Comparison of ENCODE assay signal across 29 mouse cellular contexts in genomic region chr7:111075288-111075687, GRCm38 (mm10). TPM values are rescaled to one million over a fixed set of nuclear protein-coding genes. Genes with fewer than 3 reads are reported as not detected.
A peak's percentile ranks its signal among the peaks of the same experiment; 100 is the strongest.
DNase-seq lines count a peak whose midpoint lies in the region; ATAC-seq and TF ChIP-seq lines count a peak whose summit lies in the region.
"Had no signal": no experiment of that assay in that cellular context is flagged by ENCODE, and none has a peak within 500 bp of the region (broad histone marks: within the 10 kb centered on the region; RNA-seq: fewer than 3 reads in every experiment).

No protein-coding gene starts in this region.

- no peak overlapping the region for H3K4me2 ChIP-seq in heart, embryonic 13.5 days
- H3K4me2 ChIP-seq in heart, postnatal 0 days (ENCODE audit: low read depth, low read length): no peak overlapping the region
- H3K4me2 ChIP-seq: embryonic facial prominence, embryonic 13.5 days; forebrain, embryonic 13.5 days; hindbrain, embryonic 13.5 days had no signal

- H3K9me3 ChIP-seq in heart, embryonic 13.5 days: no peaks in the 10 kb centered on the region
- no peaks in the 10 kb centered on the region for H3K9me3 ChIP-seq in heart, postnatal 0 days (replicated peaks; ENCODE audit: control insufficient read depth, low read length)
- H3K9me3 ChIP-seq in forebrain, embryonic 10.5 days: no peaks in the 10 kb centered on the region
- H3K9me3 ChIP-seq: embryonic facial prominence, embryonic 10.5 days; embryonic facial prominence, embryonic 13.5 days; forebrain, embryonic 13.5 days; hindbrain, embryonic 10.5 days; hindbrain, embryonic 13.5 days had no signal

- peak; percentile 86 for DNase-seq in heart, adult 11 months
- no peak for DNase-seq in heart, adult 8-10 months (ENCODE audit: low spot score)
- DNase-seq in heart, postnatal 10 days: no peak
- DNase-seq in heart, postnatal 0 days (ENCODE audit: low spot score): peak; percentile 59
- DNase-seq in heart, postnatal 25 days (ENCODE audit: low spot score): no peak
- DNase-seq in forebrain, embryonic 10.5 days (ENCODE audit: extremely low spot score, low spot score): no peak
- DNase-seq: adrenal gland, adult 8-10 months; adrenal gland, postnatal 25 days; cerebellum, adult 11-12 months; cerebellum, adult 8-10 months; cerebellum, postnatal 10 days; cerebellum, postnatal 36 days; embryo, embryonic 11 days; gastrocnemius, postnatal 10 days; gastrocnemius, postnatal 36 days; heart, postnatal 14 days; kidney, adult 18-20 months had no signal

- WGBS in heart, embryonic 13.5 days: 55% methylated on average over 4 of the region's 4 CpGs
- 41% methylated on average over 4 of the region's 4 CpGs for WGBS in heart, postnatal 0 days
- WGBS in forebrain, embryonic 10.5 days: 96% methylated on average over 4 of the region's 4 CpGs

- H3K4me3 ChIP-seq in heart, embryonic 13.5 days: no peak overlapping the region
- H3K4me3 ChIP-seq in heart, postnatal 0 days (ENCODE audit: low read depth, low read length): no peak overlapping the region
- no peak overlapping the region for H3K4me3 ChIP-seq in forebrain, embryonic 10.5 days
- H3K4me3 ChIP-seq: embryonic facial prominence, embryonic 10.5 days; embryonic facial prominence, embryonic 13.5 days; erythroblast, embryonic 14.5 days; forebrain, embryonic 13.5 days; hindbrain, embryonic 10.5 days; hindbrain, embryonic 13.5 days had no signal

- H3K9ac ChIP-seq in heart, embryonic 13.5 days: no peak overlapping the region
- no peak overlapping the region for H3K9ac ChIP-seq in heart, postnatal 0 days (replicated peaks; ENCODE audit: low read depth, low read length)
- H3K9ac ChIP-seq: embryonic facial prominence, embryonic 13.5 days; forebrain, embryonic 13.5 days; hindbrain, embryonic 13.5 days had no signal

- peak overlapping the region; percentile 59; the same call in 1 of the 2 replicates for H3K27ac ChIP-seq in heart, embryonic 13.5 days (replicated peaks)
- H3K27ac ChIP-seq in heart, postnatal 0 days (ENCODE audit: low read depth): no peak overlapping the region; the same call in 1 of the 2 replicates
- H3K27ac ChIP-seq in forebrain, embryonic 10.5 days: no peak overlapping the region
- H3K27ac ChIP-seq: embryonic facial prominence, embryonic 10.5 days; embryonic facial prominence, embryonic 13.5 days; forebrain, embryonic 13.5 days; hindbrain, embryonic 10.5 days; hindbrain, embryonic 13.5 days had no signal

- H3K36me3 ChIP-seq in heart, embryonic 13.5 days: peaks cover 97% of the 10 kb centered on the region
- peaks cover 93% of the 10 kb centered on the region for H3K36me3 ChIP-seq in heart, postnatal 0 days (replicated peaks; ENCODE audit: control insufficient read depth, insufficient read depth, low read length)
- H3K36me3 ChIP-seq in forebrain, embryonic 10.5 days (replicated peaks): peaks cover 100% of the 10 kb centered on the region

- peaks cover 64% of the 10 kb centered on the region for H3K4me1 ChIP-seq in heart, embryonic 13.5 days
- H3K4me1 ChIP-seq in heart, postnatal 0 days (ENCODE audit: control insufficient read depth, insufficient read depth): peaks cover 12% of the 10 kb centered on the region
- peaks cover 13% of the 10 kb centered on the region for H3K4me1 ChIP-seq in forebrain, embryonic 10.5 days

- ATAC-seq in heart, embryonic 13.5 days (ENCODE audit: extremely low read depth, insufficient number of reproducible peaks, low FRiP score, low TSS enrichment): no peak
- ATAC-seq in heart, postnatal 0 days (ENCODE audit: insufficient read depth, low read depth): peak; percentile 60; the same call in 1 of the 2 replicates
- ATAC-seq: activated CD4-positive, CD25-positive, alpha-beta regulatory T cell, adult 4 months; forebrain, embryonic 13.5 days; forebrain, embryonic 16.5 days; hindbrain, embryonic 16.5 days; inflammation-experienced regulatory T-cells, adult 6 months; intestine, embryonic 16.5 days had no signal

- no peak for TF ChIP-seq CTCF in heart, postnatal 0 days (IDR thresholded peaks at IDR 0.05; ENCODE audit: low read depth)

- no peaks in the 10 kb centered on the region for H3K27me3 ChIP-seq in heart, embryonic 13.5 days (replicated peaks)
- no peaks in the 10 kb centered on the region for H3K27me3 ChIP-seq in heart, postnatal 0 days (ENCODE audit: control insufficient read depth, insufficient read depth, low read length)
- no peaks in the 10 kb centered on the region for H3K27me3 ChIP-seq in forebrain, embryonic 10.5 days (ENCODE audit: poor library complexity, severe bottlenecking)
- H3K27me3 ChIP-seq: embryonic facial prominence, embryonic 13.5 days; forebrain, embryonic 13.5 days; hindbrain, embryonic 13.5 days had no signal

- intact Hi-C loops in heart, postnatal 10 days (cut with DNase I): no loop called here
- intact Hi-C loops in heart, postnatal 25 days (cut with DNase I): no loop called here

- TF ChIP-seq EP300 in heart, postnatal 0 days (IDR thresholded peaks at IDR 0.05; ENCODE audit: low read depth): no peak

RNA-seq across cellular contexts. Expression of gene Eif4g2, which starts 7.5 kb away (rescaled TPM):
- total RNA-seq in heart, adult 8-10 months (2022): 1,000 to 10,000 TPM in 3 of 4 experiments, 100 to 1,000 TPM in 1; 989 to 1,111 (median 1,090) TPM
- polyA plus RNA-seq in heart, embryonic 13.5 days (2015; fragmentation: Nextera tagmentation; extraction: Ambion mirVana): 583 and 585 TPM in 2 replicates
- total RNA-seq in heart, postnatal 10 days (2021): 1,000 to 10,000 TPM; 1,033 to 1,045 TPM
- 211 and 470 TPM in 2 replicates for total RNA-seq in heart, postnatal 0 days (2014; rRNA removed; ENCODE audit: low replicate concordance)
- 393 and 422 TPM in 2 replicates for polyA plus RNA-seq in heart, postnatal 0 days (2015; fragmentation: Nextera tagmentation; extraction: Ambion mirVana)
- 1,000 to 10,000 TPM in 1 of 2 experiments, 100 to 1,000 TPM in 1; 975 to 1,085 TPM for total RNA-seq in heart, postnatal 25 days (2021)
- 1,431 and 1,439 TPM in 2 replicates for polyA plus RNA-seq in forebrain, embryonic 10.5 days (2016; fragmentation: Nextera tagmentation; extraction: Ambion mirVana)

RNA-seq across cellular contexts. Expression of gene Ctr9, which starts 46.5 kb away (rescaled TPM):
- 10 to 100 TPM; 11.3 to 18.2 (median 12.9) TPM for total RNA-seq in heart, adult 8-10 months (2022)
- 39.6 and 41.8 TPM in 2 replicates for polyA plus RNA-seq in heart, embryonic 13.5 days (2015; fragmentation: Nextera tagmentation; extraction: Ambion mirVana)
- total RNA-seq in heart, postnatal 10 days (2021): 10 to 100 TPM; 28.6 to 29.2 TPM
- total RNA-seq in heart, postnatal 0 days (2014; rRNA removed; ENCODE audit: low replicate concordance): 11.6 and 17.0 TPM in 2 replicates
- polyA plus RNA-seq in heart, postnatal 0 days (2015; fragmentation: Nextera tagmentation; extraction: Ambion mirVana): 26.2 and 30.4 TPM in 2 replicates
- 10 to 100 TPM; 15.2 to 19.3 TPM for total RNA-seq in heart, postnatal 25 days (2021)
- 76.3 and 82.6 TPM in 2 replicates for polyA plus RNA-seq in forebrain, embryonic 10.5 days (2016; fragmentation: Nextera tagmentation; extraction: Ambion mirVana)

Comparison
In these comparisons a context has a peak if more than half of its experiments do, and no peak if none do; other contexts are left out.
1. DNase-seq: peak in heart, adult 11 months (single experiment) and heart, postnatal 0 days (single experiment); none in heart, adult 8-10 months (single experiment), heart, postnatal 10 days (0 of 2), heart, postnatal 25 days (single experiment) and forebrain, embryonic 10.5 days (single experiment).